Mouse (Mus musculus) forebrain, embryonic 11.5 days (tissue): ENCODE data around the gene 1190002N15Rik. TPM values are rescaled to one million over a fixed set of nuclear protein-coding genes. Genes with fewer than 3 reads are reported as not detected.

Experiments used
- ATAC-seq: fragments of 200-750 bp; cut with Nextera tagmentation; replicated peaks from 2 replicates; pipeline ENCODE4 v1.8.0; 2017; ENCODE audit warnings: moderate TSS enrichment; ENCODE audit not compliant: low FRiP score
- DNase-seq: peaks from one replicate; pipeline ENCODE4 v3.0.0-alpha.2; 2017; ENCODE audit warnings: low spot score
- H3K27ac ChIP-seq: fragments of 300-500 bp; sonication (generic); 2 replicates; pipeline ENCODE4 v1.5.1; 2014; ENCODE audit warnings: low read depth, low read length
- H3K27me3 ChIP-seq: fragments of 300-500 bp; sonication (generic); 2 replicates; pipeline ENCODE4 v1.6.1; 2014; ENCODE audit warnings: mild to moderate bottlenecking, low read length, mixed read lengths; ENCODE audit not compliant: control insufficient read depth, insufficient read depth
- H3K36me3 ChIP-seq: fragments of 300-500 bp; sonication (generic); 2 replicates; pipeline ENCODE4 v1.6.1; 2014; ENCODE audit warnings: mild to moderate bottlenecking, low read length, moderate library complexity, mixed read lengths; ENCODE audit not compliant: control insufficient read depth, insufficient read depth
- H3K4me1 ChIP-seq: fragments of 300-500 bp; sonication (generic); replicated peaks from 2 replicates; pipeline ENCODE4 v1.6.1; 2014; ENCODE audit warnings: low read length, mixed read lengths; ENCODE audit not compliant: control insufficient read depth, insufficient read depth
- H3K4me2 ChIP-seq: fragments of 300-500 bp; sonication (generic); 2 replicates; pipeline ENCODE4 v1.6.1; 2014; ENCODE audit warnings: low read depth, mild to moderate bottlenecking, low read length, moderate library complexity, mixed read lengths; ENCODE audit not compliant: severe bottlenecking
- H3K4me3 ChIP-seq: fragments of 300-500 bp; sonication (generic); 2 replicates; pipeline ENCODE4 v1.5.1; 2014; ENCODE audit warnings: low read depth, low read length
- H3K9ac ChIP-seq: fragments of 300-500 bp; sonication (generic); 2 replicates; pipeline ENCODE4 v1.6.1; 2014; ENCODE audit warnings: low read length
- H3K9me3 ChIP-seq: fragments of 300-500 bp; sonication (generic); 2 replicates; pipeline ENCODE4 v1.6.1; 2016; ENCODE audit warnings: low read length, mixed read lengths; ENCODE audit not compliant: control insufficient read depth
- WGBS: fragments of 180-500 bp; shearing (Covaris S2); extraction: QIAGEN DNeasy Blood & Tissue Kit; methylation state at CpG from one replicate; pipeline ENCODE4 v1.1.7; 2014; 5-methylcytosine and 5-hydroxymethylcytosine counted together
- polyA plus RNA-seq: library from polyadenylated mRNA; unstranded; fragments of >200 nt; fragmentation: Nextera tagmentation; extraction: Ambion mirVana; gene quantifications from 2 replicates; pipeline ENCODE4 v1.2.1, GENCODE M21; 2014

1190002N15Rik gene
- polyA plus RNA-seq, 1 experiment from 2014 or later = 21.8 TPM

DNA sequence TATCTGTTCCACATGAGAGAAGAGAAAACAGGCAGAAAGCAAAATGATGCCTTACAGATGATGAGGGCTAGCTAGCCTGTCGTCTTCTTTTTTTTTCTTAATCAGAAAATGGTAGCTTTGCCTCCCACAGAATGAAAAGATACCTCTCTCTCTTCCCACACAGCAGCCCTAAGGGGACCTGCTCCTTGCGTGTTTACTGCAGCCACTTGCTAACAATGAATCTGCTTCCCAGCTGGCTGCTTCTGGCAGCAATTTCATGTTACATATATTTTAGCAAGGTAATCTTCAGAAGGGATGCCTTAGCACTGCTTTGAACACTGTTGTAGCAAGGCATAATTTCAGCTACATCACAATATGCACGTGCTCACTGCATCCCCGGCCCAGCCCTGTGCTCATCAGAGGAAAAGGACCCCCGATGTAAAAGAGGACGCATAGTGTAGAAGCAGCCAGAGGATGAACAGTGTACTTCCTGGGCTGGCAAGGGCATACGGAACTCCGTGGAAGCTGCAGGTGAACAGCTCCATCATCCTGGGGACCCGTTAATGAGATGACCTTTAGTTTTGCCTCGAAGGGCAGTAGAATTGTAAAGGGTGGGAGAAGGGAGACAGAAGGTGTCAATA, 64.8 kb downstream of the 1190002N15Rik start:
- no peaks in the 10 kb centered on the region for H3K27me3 ChIP-seq
- no peaks in the 10 kb centered on the region for H3K4me1 ChIP-seq
- DNase-seq = no peak
- H3K27ac ChIP-seq = no peak overlapping the region
- H3K4me2 ChIP-seq = no peak overlapping the region
- H3K4me3 ChIP-seq = no peak overlapping the region
- H3K9ac ChIP-seq = no peak overlapping the region
- H3K36me3 ChIP-seq = no peaks in the 10 kb centered on the region
- ATAC-seq = no peak
- 79% methylated on average over 10 of the region's 10 CpGs for WGBS
- no peaks in the 10 kb centered on the region for H3K9me3 ChIP-seq

DNA sequence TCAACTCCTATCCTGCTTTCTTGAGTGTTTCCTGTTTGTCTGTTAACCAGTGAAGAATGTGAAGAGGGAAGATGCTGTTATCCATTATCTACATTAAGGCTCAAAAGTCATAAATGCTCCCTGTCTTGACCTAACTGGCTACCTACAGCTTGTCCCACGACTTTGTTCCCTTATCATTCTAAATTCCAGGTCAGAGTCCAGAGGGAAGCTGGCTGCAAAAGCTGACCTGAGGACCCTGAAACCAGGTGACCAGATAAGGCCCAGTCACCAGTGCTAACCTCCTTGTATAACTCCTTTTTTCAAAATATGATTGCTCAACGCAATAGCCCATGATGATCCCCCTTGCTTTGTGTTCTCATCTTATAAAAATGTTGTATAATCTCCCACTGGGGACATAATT, 66.4 kb downstream of the 1190002N15Rik start:
- Histone ChIP-seq H3K27ac (no peak overlapping the region), H3K4me1 (no peaks in the 10 kb centered on the region), H3K4me2 (no peak overlapping the region), H3K27me3 (no peaks in the 10 kb centered on the region), H3K4me3 (no peak overlapping the region), H3K36me3 (no peaks in the 10 kb centered on the region), H3K9me3 (no peaks in the 10 kb centered on the region), H3K9ac (no peak overlapping the region)
- WGBS = 86% methylated on average over 2 of the region's 2 CpGs
- DNase-seq (no peak), ATAC-seq (no peak)

Other genes starting within 250 kb of the 1190002N15Rik start
- gene Slc9a9, start 131.8 kb upstream of the 1190002N15Rik start, polyA plus RNA-seq = 1.6 and 2.0 TPM in 2 replicates